Mouse (Mus musculus): ENCODE data around the gene Prss12. TPM values are rescaled to one million over a fixed set of nuclear protein-coding genes. Genes with fewer than 3 reads are reported as not detected.

Gene Prss12
- polyA plus RNA-seq, 1 experiment from 2014 or later, result 5.9 TPM

- 51% methylated on average over 5 of the region's 5 CpGs for WGBS
- H3K36me3 ChIP-seq (ENCODE audit: control insufficient read depth, insufficient read depth), result no peaks in the 10 kb centered on the region
- ATAC-seq, result no peak
- no peak overlapping the region for H3K4me3 ChIP-seq (replicated peaks; ENCODE audit: low read length)
- H3K4me2 ChIP-seq (ENCODE audit: low read length), result no peak overlapping the region
- H3K27me3 ChIP-seq (replicated peaks; ENCODE audit: control insufficient read depth, insufficient read depth, low read length), result no peaks in the 10 kb centered on the region
- H3K9ac ChIP-seq (replicated peaks; ENCODE audit: low read depth, low read length), result no peak overlapping the region
- H3K9me3 ChIP-seq (ENCODE audit: control insufficient read depth, low read length), result no peaks in the 10 kb centered on the region
- no peak overlapping the region for H3K27ac ChIP-seq (ENCODE audit: low read length)
- H3K4me1 ChIP-seq (replicated peaks; ENCODE audit: control insufficient read depth, insufficient read depth, low read length), result no peaks in the 10 kb centered on the region
Observed at GRCm38 (mm10) chr3:123514886-123515285, 68.2 kb downstream of the Prss12 start.

DNA sequence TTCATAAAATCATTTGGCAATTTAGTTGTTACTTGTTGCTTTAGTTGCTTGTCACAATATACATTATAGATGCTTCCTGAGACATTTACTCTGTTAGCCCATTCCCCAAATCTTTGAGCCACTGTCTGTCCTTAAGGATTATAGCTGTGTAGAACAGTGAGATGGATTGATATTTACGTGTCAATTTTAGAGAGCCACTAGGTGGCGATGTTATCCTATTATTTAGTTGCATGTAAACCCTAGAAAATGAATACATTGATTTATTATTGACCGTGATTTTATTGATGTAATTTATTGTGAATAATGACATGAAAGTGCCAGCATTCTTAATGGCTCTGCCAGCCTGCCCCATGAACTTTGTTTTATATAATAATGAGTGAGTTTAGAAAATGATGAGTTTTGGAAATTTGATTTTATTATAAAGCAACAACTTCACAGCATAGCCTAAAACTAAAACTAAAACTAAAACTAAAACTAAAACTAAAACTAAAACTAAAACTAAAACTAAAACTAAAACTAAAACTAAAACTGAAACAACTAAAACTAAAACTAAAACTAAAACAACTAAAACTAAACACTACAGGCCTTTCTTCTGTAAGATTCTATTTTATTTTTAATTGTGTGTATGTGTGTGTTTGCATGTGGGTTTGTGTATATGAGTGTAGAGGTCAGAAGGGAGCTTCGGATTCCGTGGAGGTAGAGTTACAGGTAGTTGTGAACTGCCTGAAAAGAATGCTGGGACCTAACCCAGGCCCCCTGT, 69.1 kb downstream of the Prss12 start:
- ATAC-seq, result peak; percentile 63
- Histone ChIP-seq H3K27ac (ENCODE audit: low read length) (no peak overlapping the region), H3K4me2 (ENCODE audit: low read length) (no peak overlapping the region), H3K9me3 (ENCODE audit: control insufficient read depth, low read length) (no peaks in the 10 kb centered on the region), H3K36me3 (ENCODE audit: control insufficient read depth, insufficient read depth) (no peaks in the 10 kb centered on the region), H3K4me3 (replicated peaks; ENCODE audit: low read length) (no peak overlapping the region), H3K4me1 (replicated peaks; ENCODE audit: control insufficient read depth, insufficient read depth, low read length) (no peaks in the 10 kb centered on the region), H3K27me3 (replicated peaks; ENCODE audit: control insufficient read depth, insufficient read depth, low read length) (no peaks in the 10 kb centered on the region), H3K9ac (replicated peaks; ENCODE audit: low read depth, low read length) (no peak overlapping the region)
- WGBS, result 17% methylated on average over 5 of the region's 5 CpGs

GRCm38 (mm10) chr3:123516784-123517183, 70.1 kb downstream of the Prss12 start:
- ATAC-seq, result peak; percentile 74
- Histone ChIP-seq H3K27me3 (replicated peaks; ENCODE audit: control insufficient read depth, insufficient read depth, low read length) (no peaks in the 10 kb centered on the region), H3K9me3 (ENCODE audit: control insufficient read depth, low read length) (no peaks in the 10 kb centered on the region), H3K4me1 (replicated peaks; ENCODE audit: control insufficient read depth, insufficient read depth, low read length) (no peaks in the 10 kb centered on the region), H3K4me3 (replicated peaks; ENCODE audit: low read length) (no peak overlapping the region), H3K27ac (ENCODE audit: low read length) (no peak overlapping the region), H3K9ac (replicated peaks; ENCODE audit: low read depth, low read length) (no peak overlapping the region), H3K4me2 (ENCODE audit: low read length) (no peak overlapping the region), H3K36me3 (ENCODE audit: control insufficient read depth, insufficient read depth) (no peaks in the 10 kb centered on the region)
- 24% methylated on average over 4 of the region's 4 CpGs for WGBS

- 49% methylated on average over 11 of the region's 11 CpGs for WGBS
- H3K4me2 ChIP-seq (ENCODE audit: low read length), result no peak overlapping the region
- no peak overlapping the region for H3K4me3 ChIP-seq (replicated peaks; ENCODE audit: low read length)
- ATAC-seq, result no peak
- H3K27me3 ChIP-seq (replicated peaks; ENCODE audit: control insufficient read depth, insufficient read depth, low read length), result no peaks in the 10 kb centered on the region
- no peak overlapping the region for H3K27ac ChIP-seq (ENCODE audit: low read length)
- H3K9ac ChIP-seq (replicated peaks; ENCODE audit: low read depth, low read length), result no peak overlapping the region
- H3K36me3 ChIP-seq (ENCODE audit: control insufficient read depth, insufficient read depth), result no peaks in the 10 kb centered on the region
- no peaks in the 10 kb centered on the region for H3K9me3 ChIP-seq (ENCODE audit: control insufficient read depth, low read length)
- H3K4me1 ChIP-seq (replicated peaks; ENCODE audit: control insufficient read depth, insufficient read depth, low read length), result peaks cover 7% of the 10 kb centered on the region; the same call in 1 of the 2 replicates
Observed at GRCm38 (mm10) chr3:123526313-123527067, 79.8 kb downstream of the Prss12 start.

DNA sequence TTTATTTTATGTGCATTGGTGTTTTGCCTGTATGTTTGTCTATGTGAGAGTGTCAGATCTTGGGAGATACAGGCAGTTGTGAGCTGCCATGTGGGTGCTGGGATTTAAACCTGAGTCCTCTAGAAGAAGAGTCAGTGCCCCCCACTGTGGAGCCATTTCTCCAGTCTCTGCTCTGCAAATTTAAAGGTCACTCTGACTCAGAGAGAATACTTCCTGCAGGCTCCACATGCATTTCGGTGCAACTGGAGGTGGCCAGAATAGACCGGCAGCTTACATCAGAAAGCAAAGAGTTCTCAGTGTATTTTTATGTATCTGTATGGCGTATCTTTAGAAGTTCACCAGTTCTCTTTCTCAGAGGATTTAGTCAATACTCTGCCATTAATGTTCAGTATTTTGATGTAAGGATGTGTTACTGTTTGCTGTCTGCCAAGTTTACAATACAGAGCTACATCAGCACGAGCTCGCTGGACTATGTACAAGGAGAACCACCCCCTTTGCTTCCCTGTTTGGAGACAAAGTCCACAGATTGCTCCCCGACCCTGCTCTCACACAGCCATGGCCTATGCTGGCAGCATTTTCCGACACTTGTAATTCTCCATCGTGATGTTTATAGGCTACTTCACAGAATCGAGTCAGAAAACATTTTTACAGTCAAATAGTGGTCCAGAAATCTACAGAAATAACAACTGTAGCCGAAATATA, 81.2 kb downstream of the Prss12 start:
- 82% methylated on average over 10 of the region's 10 CpGs for WGBS
- Histone ChIP-seq H3K4me1 (replicated peaks; ENCODE audit: control insufficient read depth, insufficient read depth, low read length) (peaks cover 7% of the 10 kb centered on the region; the same call in 1 of the 2 replicates), H3K27ac (ENCODE audit: low read length) (no peak overlapping the region), H3K27me3 (replicated peaks; ENCODE audit: control insufficient read depth, insufficient read depth, low read length) (no peaks in the 10 kb centered on the region), H3K36me3 (ENCODE audit: control insufficient read depth, insufficient read depth) (no peaks in the 10 kb centered on the region), H3K4me2 (ENCODE audit: low read length) (no peak overlapping the region), H3K9ac (replicated peaks; ENCODE audit: low read depth, low read length) (no peak overlapping the region), H3K4me3 (replicated peaks; ENCODE audit: low read length) (no peak overlapping the region), H3K9me3 (ENCODE audit: control insufficient read depth, low read length) (no peaks in the 10 kb centered on the region)
- ATAC-seq, result no peak

DNA sequence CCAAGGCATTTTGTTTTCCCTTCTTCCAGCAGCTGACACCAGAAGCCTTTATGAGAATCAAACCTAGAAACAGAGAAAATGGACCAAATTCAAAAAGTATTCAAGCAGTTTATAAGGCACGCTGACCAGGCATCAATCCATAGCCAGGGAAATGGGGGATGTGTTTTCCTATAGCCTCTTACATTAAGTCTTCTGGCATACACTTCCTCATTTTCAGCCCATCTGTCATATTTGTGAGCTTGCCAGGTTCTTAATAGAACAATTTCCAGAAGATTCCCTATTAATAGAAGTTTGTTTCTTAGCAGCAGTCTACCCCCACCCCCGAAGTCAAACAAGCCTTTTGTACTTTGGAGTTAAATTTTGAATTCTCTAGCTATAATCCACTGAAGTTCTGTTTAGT, 84.4 kb downstream of the Prss12 start:
- no peaks in the 10 kb centered on the region for H3K9me3 ChIP-seq (ENCODE audit: control insufficient read depth, low read length)
- no peak overlapping the region for H3K4me3 ChIP-seq (replicated peaks; ENCODE audit: low read length)
- H3K4me1 ChIP-seq (replicated peaks; ENCODE audit: control insufficient read depth, insufficient read depth, low read length), result peaks cover 7% of the 10 kb centered on the region; the same call in 1 of the 2 replicates
- ATAC-seq, result peak; percentile 62
- H3K27ac ChIP-seq (ENCODE audit: low read length), result no peak overlapping the region
- 57% methylated on average over 2 of the region's 2 CpGs for WGBS
- no peak overlapping the region for H3K4me2 ChIP-seq (ENCODE audit: low read length)
- H3K36me3 ChIP-seq (ENCODE audit: control insufficient read depth, insufficient read depth), result no peaks in the 10 kb centered on the region; the same call in 1 of the 2 replicates
- no peaks in the 10 kb centered on the region for H3K27me3 ChIP-seq (replicated peaks; ENCODE audit: control insufficient read depth, insufficient read depth, low read length)
- H3K9ac ChIP-seq (replicated peaks; ENCODE audit: low read depth, low read length), result no peak overlapping the region

- Histone ChIP-seq H3K27ac (ENCODE audit: low read length) (no peak overlapping the region), H3K4me1 (replicated peaks; ENCODE audit: control insufficient read depth, insufficient read depth, low read length) (no peaks in the 10 kb centered on the region), H3K4me3 (replicated peaks; ENCODE audit: low read length) (no peak overlapping the region), H3K9me3 (ENCODE audit: control insufficient read depth, low read length) (no peaks in the 10 kb centered on the region), H3K27me3 (replicated peaks; ENCODE audit: control insufficient read depth, insufficient read depth, low read length) (no peaks in the 10 kb centered on the region), H3K9ac (replicated peaks; ENCODE audit: low read depth, low read length) (no peak overlapping the region), H3K36me3 (ENCODE audit: control insufficient read depth, insufficient read depth) (no peaks in the 10 kb centered on the region; the same call in 1 of the 2 replicates), H3K4me2 (ENCODE audit: low read length) (no peak overlapping the region)
- WGBS, result 81% methylated on average over 1 of the region's 1 CpGs
- no peak for ATAC-seq
Observed at GRCm38 (mm10) chr3:123537279-123537678, 90.6 kb downstream of the Prss12 start.

DNA sequence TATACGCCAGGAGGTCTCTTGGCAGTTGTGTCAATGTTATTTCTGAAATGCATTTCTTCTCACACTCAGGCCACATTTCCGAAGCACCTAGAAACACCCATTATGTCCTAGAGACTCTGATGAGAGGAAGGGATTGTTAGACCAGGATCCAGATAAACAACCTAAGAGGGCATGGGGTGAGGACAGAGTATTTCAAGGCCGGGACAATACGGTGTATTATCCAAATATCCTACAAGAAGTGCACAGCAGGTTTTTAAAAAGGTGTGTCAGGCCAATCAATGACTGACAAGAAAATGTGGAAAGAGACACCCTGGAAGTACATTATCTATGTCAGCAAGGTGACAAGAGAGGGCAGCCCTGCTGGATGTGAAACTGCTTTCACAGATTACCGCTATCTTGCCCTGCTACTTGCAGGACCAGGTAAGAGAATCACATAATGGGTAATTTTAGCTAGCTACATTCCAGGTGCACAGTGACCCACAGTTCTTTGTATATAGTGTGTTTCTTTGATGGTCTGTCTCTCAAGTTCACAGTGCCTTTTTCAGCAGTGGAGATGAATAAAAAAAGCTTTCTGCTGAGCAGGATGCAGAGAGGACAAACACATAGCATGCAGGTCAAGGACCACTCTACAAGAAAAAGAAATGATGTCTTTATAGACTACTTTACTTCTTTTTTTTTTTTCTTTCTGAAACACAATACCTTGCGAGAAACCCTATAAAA, 97.0 kb downstream of the Prss12 start:
- H3K4me3 ChIP-seq (replicated peaks; ENCODE audit: low read length), result no peak overlapping the region
- H3K9ac ChIP-seq (replicated peaks; ENCODE audit: low read depth, low read length), result no peak overlapping the region
- no peaks in the 10 kb centered on the region for H3K9me3 ChIP-seq (ENCODE audit: control insufficient read depth, low read length)
- H3K27me3 ChIP-seq (replicated peaks; ENCODE audit: control insufficient read depth, insufficient read depth, low read length), result no peaks in the 10 kb centered on the region
- WGBS, result 85% methylated on average over 6 of the region's 6 CpGs
- no peaks in the 10 kb centered on the region for H3K4me1 ChIP-seq (replicated peaks; ENCODE audit: control insufficient read depth, insufficient read depth, low read length)
- H3K27ac ChIP-seq (ENCODE audit: low read length), result no peak overlapping the region
- no peak for ATAC-seq
- no peaks in the 10 kb centered on the region for H3K36me3 ChIP-seq (ENCODE audit: control insufficient read depth, insufficient read depth)
- no peak overlapping the region for H3K4me2 ChIP-seq (ENCODE audit: low read length)

DNA sequence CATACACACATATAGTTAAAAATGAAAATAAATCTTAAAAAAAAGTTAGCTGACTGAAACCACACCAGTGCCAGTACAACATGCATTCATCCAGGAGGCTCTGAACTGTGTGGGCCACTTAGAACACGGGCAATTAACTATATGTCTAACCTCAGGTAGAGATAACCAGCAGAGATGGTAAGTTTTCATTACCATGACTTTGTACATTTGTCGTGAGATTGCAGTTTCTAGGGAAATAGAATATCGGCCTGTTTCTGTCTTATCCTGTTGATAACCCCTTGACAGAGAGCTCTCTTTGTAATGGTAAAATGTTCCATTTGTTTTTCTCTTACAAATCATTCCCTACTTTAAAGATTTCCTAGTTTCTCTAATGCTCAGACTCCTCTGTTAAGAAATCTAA, 103.8 kb downstream of the Prss12 start:
- no peak overlapping the region for H3K4me2 ChIP-seq (ENCODE audit: low read length)
- no peaks in the 10 kb centered on the region for H3K27me3 ChIP-seq (replicated peaks; ENCODE audit: control insufficient read depth, insufficient read depth, low read length)
- WGBS, result 88% methylated on average over 3 of the region's 3 CpGs
- H3K4me1 ChIP-seq (replicated peaks; ENCODE audit: control insufficient read depth, insufficient read depth, low read length), result no peaks in the 10 kb centered on the region
- no peak overlapping the region for H3K4me3 ChIP-seq (replicated peaks; ENCODE audit: low read length)
- no peak overlapping the region for H3K9ac ChIP-seq (replicated peaks; ENCODE audit: low read depth, low read length)
- H3K9me3 ChIP-seq (ENCODE audit: control insufficient read depth, low read length), result no peaks in the 10 kb centered on the region
- no peak for ATAC-seq
- no peaks in the 10 kb centered on the region for H3K36me3 ChIP-seq (ENCODE audit: control insufficient read depth, insufficient read depth)
- no peak overlapping the region for H3K27ac ChIP-seq (ENCODE audit: low read length)
